Mouse (Mus musculus): Measurements from ENCODE around the gene Nostrin. TPM values are rescaled to one million over a fixed set of nuclear protein-coding genes. Genes with fewer than 3 reads are reported as not detected.

Nostrin gene
- 9.2 and 12.1 TPM in 2 replicates for polyA plus RNA-seq (2015; fragmentation: Nextera tagmentation; extraction: Ambion mirVana)

GRCm38 (mm10) chr2:69135661-69136576 is at the start of gene Nostrin:
TSS of gene Nostrin (plus strand) at chr2:69135800.
- Histone ChIP-seq H3K9me3 (replicated peaks) (no peaks in the 10 kb centered on the region), H3K36me3 (no peaks in the 10 kb centered on the region), H3K9ac (peak within 1 kb of the TSS; percentile 33; the same call in 1 of the 2 replicates), H3K27me3 (no peaks in the 10 kb centered on the region), H3K4me1 (replicated peaks) (peaks cover 7% of the 10 kb centered on the region), H3K4me2 (peak within 1 kb of the TSS; percentile 36), H3K4me3 (replicated peaks) (peak within 1 kb of the TSS; percentile 30), H3K27ac (peak within 1 kb of the TSS; percentile 69)
- ATAC-seq (ENCODE audit: low read depth) (peak; percentile 68), DNase-seq (no peak)
- WGBS (ENCODE audit: insufficient replicate concordance), result 16% methylated on average over 15 of the region's 15 CpGs

- DNase-seq, result no peak
- ATAC-seq (ENCODE audit: low read depth), result no peak
- no peak overlapping the region for H3K4me3 ChIP-seq (replicated peaks)
- 74% methylated on average over 8 of the region's 8 CpGs for WGBS (ENCODE audit: insufficient replicate concordance)
- H3K27ac ChIP-seq, result no peak overlapping the region
- H3K36me3 ChIP-seq, result no peaks in the 10 kb centered on the region
- no peaks in the 10 kb centered on the region for H3K27me3 ChIP-seq
- no peak overlapping the region for H3K9ac ChIP-seq
- H3K4me1 ChIP-seq (replicated peaks), result no peaks in the 10 kb centered on the region
- no peak overlapping the region for H3K4me2 ChIP-seq
- no peaks in the 10 kb centered on the region for H3K9me3 ChIP-seq (replicated peaks)
These were observed 48.9 kb upstream of the Nostrin start for GRCm38 (mm10) chr2:69086505-69087260.

- no peak overlapping the region for H3K4me3 ChIP-seq (replicated peaks)
- H3K9me3 ChIP-seq (replicated peaks), result no peaks in the 10 kb centered on the region
- H3K27ac ChIP-seq, result no peak overlapping the region
- no peaks in the 10 kb centered on the region for H3K27me3 ChIP-seq
- DNase-seq (no peak), ATAC-seq (ENCODE audit: low read depth) (no peak)
- H3K4me2 ChIP-seq, result no peak overlapping the region
- no peaks in the 10 kb centered on the region for H3K36me3 ChIP-seq
- no peak overlapping the region for H3K9ac ChIP-seq
- H3K4me1 ChIP-seq (replicated peaks), result no peaks in the 10 kb centered on the region
These were observed 39.8 kb upstream of the Nostrin start for GRCm38 (mm10) chr2:69095836-69096235.

- H3K9ac ChIP-seq, result no peak overlapping the region
- no peaks in the 10 kb centered on the region for H3K27me3 ChIP-seq
- H3K27ac ChIP-seq, result no peak overlapping the region
- DNase-seq (no peak), ATAC-seq (ENCODE audit: low read depth) (no peak)
- no peaks in the 10 kb centered on the region for H3K4me1 ChIP-seq (replicated peaks)
- H3K4me3 ChIP-seq (replicated peaks), result no peak overlapping the region
- WGBS (ENCODE audit: insufficient replicate concordance), result 71% methylated on average over 4 of the region's 4 CpGs
- no peaks in the 10 kb centered on the region for H3K9me3 ChIP-seq (replicated peaks)
- no peaks in the 10 kb centered on the region for H3K36me3 ChIP-seq
- no peak overlapping the region for H3K4me2 ChIP-seq
These were observed 38.8 kb upstream of the Nostrin start for GRCm38 (mm10) chr2:69096821-69097220.

GRCm38 (mm10) chr2:69097526-69097925 is 38.1 kb upstream of the Nostrin start:
- no peaks in the 10 kb centered on the region for H3K9me3 ChIP-seq (replicated peaks)
- no peak overlapping the region for H3K9ac ChIP-seq
- no peak overlapping the region for H3K4me3 ChIP-seq (replicated peaks)
- no peak overlapping the region for H3K27ac ChIP-seq
- no peaks in the 10 kb centered on the region for H3K27me3 ChIP-seq
- H3K36me3 ChIP-seq, result no peaks in the 10 kb centered on the region
- no peak for ATAC-seq (ENCODE audit: low read depth)
- H3K4me2 ChIP-seq, result no peak overlapping the region
- no peak for DNase-seq
- 81% methylated on average over 2 of the region's 2 CpGs for WGBS (ENCODE audit: insufficient replicate concordance)
- H3K4me1 ChIP-seq (replicated peaks), result no peaks in the 10 kb centered on the region

- H3K36me3 ChIP-seq, result no peaks in the 10 kb centered on the region
- ATAC-seq (ENCODE audit: low read depth), result no peak
- 70% methylated on average over 3 of the region's 3 CpGs for WGBS (ENCODE audit: insufficient replicate concordance)
- no peaks in the 10 kb centered on the region for H3K9me3 ChIP-seq (replicated peaks)
- H3K4me2 ChIP-seq, result no peak overlapping the region
- DNase-seq, result no peak
- H3K4me1 ChIP-seq (replicated peaks), result no peaks in the 10 kb centered on the region
- H3K9ac ChIP-seq, result no peak overlapping the region
- no peak overlapping the region for H3K4me3 ChIP-seq (replicated peaks)
- H3K27me3 ChIP-seq, result no peaks in the 10 kb centered on the region
- no peak overlapping the region for H3K27ac ChIP-seq
These were observed 36.9 kb upstream of the Nostrin start for GRCm38 (mm10) chr2:69098701-69099100.

GRCm38 (mm10) chr2:69099147-69099546 is 36.5 kb upstream of the Nostrin start:
- Histone ChIP-seq H3K4me3 (replicated peaks) (no peak overlapping the region), H3K4me1 (replicated peaks) (no peaks in the 10 kb centered on the region), H3K36me3 (no peaks in the 10 kb centered on the region), H3K27me3 (no peaks in the 10 kb centered on the region), H3K9ac (no peak overlapping the region), H3K9me3 (replicated peaks) (no peaks in the 10 kb centered on the region), H3K4me2 (no peak overlapping the region), H3K27ac (no peak overlapping the region)
- 87% methylated on average over 7 of the region's 7 CpGs for WGBS (ENCODE audit: insufficient replicate concordance)
- ATAC-seq (ENCODE audit: low read depth) (no peak), DNase-seq (no peak)

- Histone ChIP-seq H3K4me2 (no peak overlapping the region), H3K27me3 (no peaks in the 10 kb centered on the region), H3K36me3 (no peaks in the 10 kb centered on the region), H3K27ac (no peak overlapping the region), H3K9me3 (replicated peaks) (no peaks in the 10 kb centered on the region), H3K9ac (no peak overlapping the region), H3K4me1 (replicated peaks) (no peaks in the 10 kb centered on the region), H3K4me3 (replicated peaks) (no peak overlapping the region)
- WGBS (ENCODE audit: insufficient replicate concordance), result 12% methylated on average over 3 of the region's 3 CpGs
- no peak for ATAC-seq (ENCODE audit: low read depth)
- no peak for DNase-seq
These were observed 34.9 kb upstream of the Nostrin start for GRCm38 (mm10) chr2:69100706-69101105.

- DNase-seq, result no peak
- 56% methylated on average over 3 of the region's 3 CpGs for WGBS (ENCODE audit: insufficient replicate concordance)
- no peak overlapping the region for H3K9ac ChIP-seq
These were observed 32.1 kb upstream of the Nostrin start for GRCm38 (mm10) chr2:69103526-69103925.

GRCm38 (mm10) chr2:69104511-69105145 is 31.0 kb upstream of the Nostrin start:
- WGBS (ENCODE audit: insufficient replicate concordance), result 63% methylated on average over 10 of the region's 10 CpGs
- H3K27ac ChIP-seq, result no peak overlapping the region
- no peak overlapping the region for H3K4me2 ChIP-seq
- no peaks in the 10 kb centered on the region for H3K4me1 ChIP-seq (replicated peaks)
- no peaks in the 10 kb centered on the region for H3K36me3 ChIP-seq
- no peaks in the 10 kb centered on the region for H3K9me3 ChIP-seq (replicated peaks)
- no peak overlapping the region for H3K4me3 ChIP-seq (replicated peaks)
- DNase-seq, result no peak
- no peak for ATAC-seq (ENCODE audit: low read depth)
- H3K9ac ChIP-seq, result no peak overlapping the region
- no peaks in the 10 kb centered on the region for H3K27me3 ChIP-seq

More at GRCm38 (mm10) chr2:69103526-69103925, 32.1 kb upstream of the Nostrin start:
- no peak for ATAC-seq (ENCODE audit: low read depth)
- no peak overlapping the region for H3K4me2 ChIP-seq
- no peaks in the 10 kb centered on the region for H3K36me3 ChIP-seq
- no peaks in the 10 kb centered on the region for H3K4me1 ChIP-seq (replicated peaks)
- no peak overlapping the region for H3K4me3 ChIP-seq (replicated peaks)
- H3K9me3 ChIP-seq (replicated peaks), result no peaks in the 10 kb centered on the region
- H3K27me3 ChIP-seq, result no peaks in the 10 kb centered on the region
- H3K27ac ChIP-seq, result no peak overlapping the region

GRCm38 (mm10) chr2:69109246-69109645 is 26.4 kb upstream of the Nostrin start:
- DNase-seq (no peak), ATAC-seq (ENCODE audit: low read depth) (no peak)
- H3K4me3 ChIP-seq (replicated peaks), result no peak overlapping the region
- no peaks in the 10 kb centered on the region for H3K9me3 ChIP-seq (replicated peaks)
- H3K9ac ChIP-seq, result no peak overlapping the region
- H3K27ac ChIP-seq, result no peak overlapping the region
- no peaks in the 10 kb centered on the region for H3K27me3 ChIP-seq
- H3K36me3 ChIP-seq, result no peaks in the 10 kb centered on the region
- H3K4me1 ChIP-seq (replicated peaks), result no peaks in the 10 kb centered on the region
- WGBS (ENCODE audit: insufficient replicate concordance), result 45% methylated on average over 5 of the region's 5 CpGs
- no peak overlapping the region for H3K4me2 ChIP-seq

Measured in liver, embryonic 13.5 days (tissue).